Mouse (Mus musculus) liver, postnatal 0 days (tissue): ENCODE data around the gene Pmp22.
A peak's percentile ranks its signal among the peaks of the same experiment; 100 is the strongest.

ENCODE experiments used
- CTCF ChIP-seq: sonication (generic); IDR thresholded peaks from 2 replicates; pipeline ENCODE4 v1.5.1; 2016; ENCODE audit warnings: antibody characterized with exemption, low read depth
- EP300 ChIP-seq: IDR thresholded peaks from 2 replicates; pipeline ENCODE4 v1.6.1; 2016; ENCODE audit warnings: antibody characterized with exemption, low read depth, mild to moderate bottlenecking

- TF ChIP-seq CTCF, result peak; percentile 39
- TF ChIP-seq EP300, result no peak
These were observed 4.5 kb upstream of the Pmp22 start for GRCm38 (mm10) chr11:63124316-63124715.
